Mouse (Mus musculus): ENCODE measurements at regions not wholly inside any gene's neighbourhood (a gene's known extent, or its start where the extent isn't known, plus 50 kb on each side); places are given as distances from the start of the nearest gene placed in this dataset.
"Not testable (repeated sequence)": the region's sequence is repeated elsewhere in the genome, so short reads cannot be mapped to it uniquely, and the experiment has no call there.

DNA sequence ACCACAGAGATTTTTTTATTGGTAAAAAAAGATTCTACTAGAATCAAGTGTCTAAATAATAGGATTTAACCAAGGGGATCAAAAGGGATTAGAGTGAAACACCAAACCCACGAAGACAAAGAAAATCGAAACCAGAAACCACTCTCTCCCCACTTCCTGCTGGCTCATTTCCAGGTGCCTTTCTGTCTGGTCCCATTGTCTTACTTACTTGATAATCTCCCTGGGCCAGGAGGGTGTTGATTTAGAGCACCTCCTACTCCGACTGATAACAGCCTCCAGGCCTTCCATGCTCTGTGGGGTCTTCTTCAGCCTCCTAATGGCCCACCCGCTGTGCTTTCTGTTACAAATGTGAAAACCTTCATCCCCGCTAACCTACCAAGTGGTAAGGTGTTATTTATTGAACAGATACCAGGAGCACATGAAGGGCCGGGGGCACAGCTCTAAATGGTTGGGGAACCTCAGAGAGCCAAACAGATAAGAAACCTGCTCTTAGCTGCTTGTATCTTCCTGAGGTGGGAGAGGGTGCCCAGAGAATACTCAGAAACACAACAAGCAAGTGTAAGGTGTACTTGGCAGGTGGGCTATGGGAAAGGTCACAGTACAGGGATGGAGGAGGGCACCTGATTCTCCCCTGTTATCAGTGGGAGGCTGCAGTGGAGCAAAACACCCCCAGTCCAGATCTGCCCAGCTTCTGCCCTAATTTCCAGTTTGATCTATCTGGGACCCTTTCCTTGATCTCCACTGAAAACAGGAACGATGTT is 72.6 kb upstream of the Cpsf6 start:
- Histone ChIP-seq H3K4me1 (ENCODE audit: control insufficient read depth, insufficient read depth, low read length) (no peaks in the 10 kb centered on the region), H3K27ac (ENCODE audit: insufficient read depth, low read length) (no peak overlapping the region), H3K4me3 (ENCODE audit: insufficient read depth, low read length) (no peak overlapping the region)
- TF ChIP-seq POLR2A (IDR thresholded peaks at IDR 0.05; ENCODE audit: extremely low read depth, insufficient read depth, low read length) (no peak), CTCF (IDR thresholded peaks at IDR 0.05; ENCODE audit: extremely low read depth, insufficient read depth, low read length) (no peak)

DNA sequence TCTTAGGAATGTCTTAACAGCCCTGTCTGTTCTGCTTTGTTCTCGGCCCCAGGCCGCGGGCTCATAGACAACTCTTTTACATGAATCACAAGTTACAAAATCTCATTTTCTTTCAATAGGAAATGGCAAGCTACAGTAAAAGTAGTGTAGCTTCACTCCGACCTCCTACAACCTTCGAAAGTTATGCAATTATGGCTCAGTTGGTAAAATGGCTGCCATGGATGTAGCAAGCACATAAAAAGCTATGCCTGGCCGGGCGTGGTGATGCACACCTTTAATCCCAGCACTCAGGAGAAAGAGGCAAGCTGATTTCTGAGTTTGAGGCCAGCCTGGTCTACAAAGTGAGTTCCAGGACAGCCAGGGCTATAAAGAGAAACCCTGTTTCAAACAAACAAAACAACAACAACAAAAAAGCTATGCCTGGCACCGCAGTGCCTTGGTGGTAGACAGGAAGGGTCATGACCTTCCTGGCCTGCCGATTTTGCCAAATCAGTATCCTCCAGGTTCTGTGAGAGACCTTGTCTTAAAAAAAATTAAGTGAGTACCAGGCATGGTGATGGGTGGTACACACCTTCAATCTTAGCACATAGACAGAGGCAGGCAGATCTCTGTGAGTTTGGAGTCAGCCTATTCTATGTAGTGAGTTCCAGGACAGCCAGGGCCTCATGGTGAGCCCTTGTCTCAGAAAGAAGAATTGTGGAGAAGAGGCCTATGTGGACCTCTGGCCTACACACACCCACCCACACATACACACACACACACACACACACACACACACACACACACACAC is 71.8 kb upstream of the Cpsf6 start:
- no peak overlapping the region for H3K4me3 ChIP-seq (ENCODE audit: insufficient read depth, low read length)
- H3K4me1 ChIP-seq (ENCODE audit: control insufficient read depth, insufficient read depth, low read length) = no peaks in the 10 kb centered on the region
- TF ChIP-seq POLR2A (IDR thresholded peaks at IDR 0.05; ENCODE audit: extremely low read depth, insufficient read depth, low read length) (no peak), CTCF (IDR thresholded peaks at IDR 0.05; ENCODE audit: extremely low read depth, insufficient read depth, low read length) (no peak)
- H3K27ac ChIP-seq (ENCODE audit: insufficient read depth, low read length) = no peak overlapping the region

DNA sequence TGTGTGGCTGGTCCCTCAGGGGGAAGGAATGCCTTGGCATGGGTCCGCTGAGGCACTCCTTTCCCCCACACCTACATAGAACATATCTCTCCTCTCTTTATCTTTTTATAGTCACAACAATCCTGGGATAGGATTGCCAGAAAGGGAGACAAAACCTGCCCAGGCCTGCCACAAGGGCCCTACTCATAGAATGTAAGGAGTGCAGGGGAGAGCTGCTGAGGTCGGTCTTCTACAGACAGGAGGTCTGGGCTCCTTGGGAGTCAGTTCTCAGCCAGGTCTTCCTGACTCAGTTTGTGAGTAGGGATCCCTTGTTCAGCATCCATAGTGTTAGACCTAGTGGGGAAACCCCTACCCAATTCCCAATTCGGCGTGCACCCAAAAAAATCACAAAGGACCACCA is 70.8 kb upstream of the Cpsf6 start:
- Histone ChIP-seq H3K4me3 (ENCODE audit: insufficient read depth, low read length) (no peak overlapping the region), H3K4me1 (ENCODE audit: control insufficient read depth, insufficient read depth, low read length) (no peaks in the 10 kb centered on the region), H3K27ac (ENCODE audit: insufficient read depth, low read length) (no peak overlapping the region)
- no peak for TF ChIP-seq POLR2A (IDR thresholded peaks at IDR 0.05; ENCODE audit: extremely low read depth, insufficient read depth, low read length)
- no peak for TF ChIP-seq CTCF (IDR thresholded peaks at IDR 0.05; ENCODE audit: extremely low read depth, insufficient read depth, low read length)

DNA sequence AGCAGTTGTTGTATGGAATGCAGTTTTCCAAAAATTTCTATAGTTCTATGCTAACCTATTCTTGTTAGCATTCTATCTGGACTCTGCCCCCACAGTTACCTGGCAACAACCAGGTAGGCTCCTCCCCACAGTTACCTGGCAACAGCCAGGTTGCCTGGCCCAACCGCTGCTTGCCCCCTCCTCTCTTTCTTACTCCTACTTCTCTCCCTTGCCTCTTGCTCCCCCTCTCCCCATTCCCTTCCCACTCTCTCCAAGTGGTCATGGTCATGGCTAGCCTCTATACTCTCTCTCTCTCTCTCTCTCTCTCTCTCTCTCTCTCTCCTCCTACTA is 70.4 kb upstream of the Cpsf6 start:
- Histone ChIP-seq H3K4me1 (ENCODE audit: control insufficient read depth, insufficient read depth, low read length) (no peaks in the 10 kb centered on the region), H3K27ac (ENCODE audit: insufficient read depth, low read length) (no peak overlapping the region), H3K4me3 (ENCODE audit: insufficient read depth, low read length) (no peak overlapping the region)
- TF ChIP-seq CTCF (IDR thresholded peaks at IDR 0.05; ENCODE audit: extremely low read depth, insufficient read depth, low read length) (no peak), POLR2A (IDR thresholded peaks at IDR 0.05; ENCODE audit: extremely low read depth, insufficient read depth, low read length) (no peak)

DNA sequence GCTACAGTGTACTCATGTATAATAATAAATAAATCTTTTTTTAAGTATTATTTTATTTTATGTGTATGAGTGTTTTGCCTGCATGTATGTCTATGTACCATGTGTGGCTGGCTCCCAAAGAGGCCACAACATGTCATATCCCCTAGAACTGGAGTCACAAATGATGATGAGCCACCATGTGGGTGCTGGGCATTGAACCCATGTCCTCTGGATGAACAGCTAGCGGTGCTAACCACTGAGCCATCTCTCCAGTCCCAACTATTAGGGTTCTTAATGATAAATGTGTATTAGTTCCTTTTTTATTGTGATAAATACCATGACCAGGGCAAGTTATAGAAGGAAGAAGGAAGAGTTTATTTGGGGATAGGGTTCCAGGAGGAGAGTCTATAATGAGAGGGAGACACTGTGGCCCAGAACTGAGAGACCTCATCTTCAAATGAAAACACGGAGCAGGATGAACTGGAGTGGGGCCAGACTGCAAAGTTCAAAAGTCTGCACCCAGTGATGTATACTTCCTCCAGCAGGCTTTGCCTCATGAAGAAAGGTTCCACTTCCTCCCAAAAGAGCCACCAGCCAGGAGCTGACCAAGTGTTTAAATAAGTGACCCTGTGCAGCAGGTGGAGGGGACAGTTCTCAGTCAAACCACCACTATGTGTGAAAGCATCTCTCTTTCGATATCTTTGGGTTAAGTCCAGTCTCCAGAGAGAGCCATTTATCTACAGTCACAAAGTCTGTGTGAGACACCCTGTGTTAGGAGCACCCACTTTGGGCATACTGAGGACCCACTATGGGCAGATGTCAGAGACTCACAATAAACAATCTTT is 69.8 kb upstream of the Cpsf6 start:
- no peaks in the 10 kb centered on the region for H3K4me1 ChIP-seq (ENCODE audit: control insufficient read depth, insufficient read depth, low read length)
- no peak overlapping the region for H3K27ac ChIP-seq (ENCODE audit: insufficient read depth, low read length)
- no peak overlapping the region for H3K4me3 ChIP-seq (ENCODE audit: insufficient read depth, low read length)
- TF ChIP-seq CTCF (IDR thresholded peaks at IDR 0.05; ENCODE audit: extremely low read depth, insufficient read depth, low read length) (no peak), POLR2A (IDR thresholded peaks at IDR 0.05; ENCODE audit: extremely low read depth, insufficient read depth, low read length) (no peak)

DNA sequence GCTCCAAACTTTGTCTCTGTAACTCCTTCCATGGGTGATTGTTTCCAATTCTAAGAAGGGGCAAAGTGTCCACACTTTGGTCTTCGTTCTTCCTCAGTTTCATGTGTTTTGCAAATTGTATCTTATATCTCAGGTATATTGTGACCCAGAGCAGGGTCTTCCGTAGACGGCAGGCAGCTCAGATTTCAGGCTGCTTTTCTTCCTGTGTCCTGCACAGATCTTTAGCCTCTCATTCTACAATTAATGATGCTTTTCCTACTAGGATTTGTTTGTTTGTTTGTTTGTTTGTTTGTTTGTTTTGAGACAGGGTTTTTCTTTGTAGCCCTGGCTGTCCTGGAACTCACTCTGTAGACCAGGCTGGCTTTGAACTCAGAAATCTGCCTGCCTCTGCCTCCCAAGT is 69.0 kb upstream of the Cpsf6 start:
- not testable (repeated sequence) for H3K27ac ChIP-seq (ENCODE audit: insufficient read depth, low read length); H3K4me3 ChIP-seq (ENCODE audit: insufficient read depth, low read length); H3K4me1 ChIP-seq (ENCODE audit: control insufficient read depth, insufficient read depth, low read length)

DNA sequence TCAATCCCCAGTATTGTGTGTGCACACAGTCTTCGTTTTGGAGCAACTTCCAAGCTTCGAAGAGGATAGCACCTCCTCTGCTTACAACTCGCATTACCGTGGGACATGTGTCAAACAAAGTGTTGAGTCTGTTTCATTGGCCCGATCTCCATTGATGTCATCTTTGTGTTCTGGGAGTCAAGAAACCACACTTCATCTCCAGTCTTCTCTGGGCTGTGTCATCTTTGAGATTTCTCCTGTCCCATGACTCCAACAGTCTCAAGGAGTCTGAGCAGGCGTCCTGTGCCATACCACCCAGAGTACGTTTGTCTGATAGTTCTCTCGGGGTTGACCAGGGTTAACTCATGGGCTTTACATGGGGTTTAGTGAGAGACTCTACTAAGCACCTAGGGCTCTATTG is 67.8 kb upstream of the Cpsf6 start:
- Histone ChIP-seq H3K27ac (ENCODE audit: insufficient read depth, low read length) (no peak overlapping the region), H3K4me3 (ENCODE audit: insufficient read depth, low read length) (no peak overlapping the region), H3K4me1 (ENCODE audit: control insufficient read depth, insufficient read depth, low read length) (no peaks in the 10 kb centered on the region)
- no peak for TF ChIP-seq CTCF (IDR thresholded peaks at IDR 0.05; ENCODE audit: extremely low read depth, insufficient read depth, low read length)
- TF ChIP-seq POLR2A (IDR thresholded peaks at IDR 0.05; ENCODE audit: extremely low read depth, insufficient read depth, low read length) = no peak

DNA sequence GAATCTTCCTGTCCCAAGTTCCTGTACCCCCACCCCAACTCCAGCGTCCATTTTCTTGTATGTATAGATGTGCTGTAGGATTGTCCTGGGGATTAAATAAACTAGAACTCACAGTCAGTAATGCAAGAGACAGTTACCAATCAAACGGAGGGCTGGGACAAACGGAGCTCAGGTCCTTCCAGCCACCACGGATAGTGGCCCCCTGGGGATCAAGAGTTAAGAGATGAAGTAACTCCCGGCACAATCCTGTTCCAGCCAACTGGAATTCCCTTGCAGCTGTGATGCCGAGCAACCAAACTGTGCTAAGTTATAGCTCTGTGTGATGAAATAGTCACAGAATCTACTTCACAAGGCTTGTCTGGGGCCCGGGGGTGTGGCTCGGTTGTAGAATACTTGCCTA is 67.4 kb upstream of the Cpsf6 start:
- Histone ChIP-seq H3K4me1 (ENCODE audit: control insufficient read depth, insufficient read depth, low read length) (no peaks in the 10 kb centered on the region), H3K27ac (ENCODE audit: insufficient read depth, low read length) (no peak overlapping the region), H3K4me3 (ENCODE audit: insufficient read depth, low read length) (no peak overlapping the region)
- no peak for TF ChIP-seq CTCF (IDR thresholded peaks at IDR 0.05; ENCODE audit: extremely low read depth, insufficient read depth, low read length)
- TF ChIP-seq POLR2A (IDR thresholded peaks at IDR 0.05; ENCODE audit: extremely low read depth, insufficient read depth, low read length) = no peak

DNA sequence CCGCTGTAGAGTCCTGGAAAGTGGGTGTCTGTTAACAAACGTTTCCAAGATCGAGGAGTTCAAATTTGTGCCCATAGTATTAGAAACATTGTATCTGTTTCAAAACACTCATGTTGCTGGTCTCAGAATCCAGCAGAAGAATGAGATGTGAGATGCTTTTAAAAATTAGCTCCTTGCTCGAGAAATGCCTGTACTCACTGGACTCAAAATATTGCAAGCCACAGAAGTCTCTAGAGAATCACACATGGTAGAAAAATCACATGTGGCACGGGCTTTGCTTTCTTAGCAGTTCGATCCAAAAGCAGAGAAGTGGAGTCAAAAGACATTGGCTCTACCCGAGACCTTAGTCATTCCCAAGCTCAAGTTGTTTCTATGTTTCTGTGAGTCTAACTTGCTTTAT is 67.0 kb upstream of the Cpsf6 start:
- TF ChIP-seq CTCF (IDR thresholded peaks at IDR 0.05; ENCODE audit: extremely low read depth, insufficient read depth, low read length) (no peak), POLR2A (IDR thresholded peaks at IDR 0.05; ENCODE audit: extremely low read depth, insufficient read depth, low read length) (no peak)
- Histone ChIP-seq H3K4me1 (ENCODE audit: control insufficient read depth, insufficient read depth, low read length) (no peaks in the 10 kb centered on the region), H3K27ac (ENCODE audit: insufficient read depth, low read length) (no peak overlapping the region), H3K4me3 (ENCODE audit: insufficient read depth, low read length) (no peak overlapping the region)
